Mouse (Mus musculus): ENCODE measurements around the gene Sox12.

The Sox12 gene

GRCm38 (mm10) chr2:152349842-152350540 lies 47.9 kb downstream of the Sox12 start:
- DNase-seq = no peak

GRCm38 (mm10) chr2:152349205-152349604 lies 48.7 kb downstream of the Sox12 start:
- DNase-seq = no peak

GRCm38 (mm10) chr2:152347722-152348121 lies 50.1 kb downstream of the Sox12 start:
- no peak for DNase-seq

GRCm38 (mm10) chr2:152346776-152347465 lies 50.9 kb downstream of the Sox12 start:
- DNase-seq = no peak

- DNase-seq = peak; percentile 20
Observed at GRCm38 (mm10) chr2:152345393-152345792, 52.5 kb downstream of the Sox12 start.

GRCm38 (mm10) chr2:152344909-152345308 lies 53.0 kb downstream of the Sox12 start:
- DNase-seq = no peak

- no peak for DNase-seq
Observed at GRCm38 (mm10) chr2:152344361-152344760, 53.5 kb downstream of the Sox12 start.

Measured in cerebellum, adult 9-11 months (tissue).